ENCODE assay signal across 8 mouse cellular contexts in the genomic region with DNA sequence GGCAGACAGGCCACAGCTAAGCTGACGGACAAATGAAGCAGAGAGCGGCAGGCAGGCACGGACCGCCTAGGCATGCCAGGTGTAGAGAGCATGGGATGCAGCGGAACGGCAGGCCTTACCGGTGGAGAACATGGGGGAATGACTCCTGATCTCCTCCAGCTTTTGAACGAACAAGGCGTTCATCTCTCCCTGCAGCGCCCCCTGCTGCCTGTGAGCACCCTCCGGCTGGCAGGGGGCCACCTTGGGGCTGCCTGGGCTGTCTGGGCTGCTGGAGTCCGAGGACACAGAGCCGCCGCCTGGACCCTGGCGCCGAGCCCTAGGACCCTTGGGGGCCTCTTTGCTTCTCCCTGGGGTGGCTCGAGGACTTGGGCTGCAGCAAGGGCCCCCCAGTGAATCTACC. TPM values are rescaled to one million over a fixed set of nuclear protein-coding genes. Genes with fewer than 3 reads are reported as not detected.
DNase-seq lines count a peak whose midpoint lies in the region; ATAC-seq and TF ChIP-seq lines count a peak whose summit lies in the region.

No protein-coding gene starts in this region.

- DNase-seq in MEL (ENCODE audit: low read depth, low spot score), result peak; percentile 86
- DNase-seq in cerebellum, adult 9-10 months, result peak; percentile 82
- peak; percentile 60 to 65 for DNase-seq in frontal cortex, postnatal 10 days (ENCODE audit: low spot score in 2 of 2)
- DNase-seq in hindbrain, embryonic 10.5 days (ENCODE audit: low spot score), result peak; percentile 74
- peak; percentile 82 for DNase-seq in layer of hippocampus, adult 9-11 months
- DNase-seq in lung, postnatal 0 days (ENCODE audit: low spot score), result peak; percentile 81
- peak; percentile 72 for DNase-seq in right cerebral cortex, adult 18-20 months
- peak; percentile 74 for DNase-seq in urinary bladder, postnatal 25 days (ENCODE audit: low spot score)

- no peaks in the 10 kb centered on the region for H3K9me3 ChIP-seq in MEL (replicated peaks; ENCODE audit: insufficient read depth, low read length)
- no peaks in the 10 kb centered on the region for H3K9me3 ChIP-seq in hindbrain, embryonic 10.5 days
- no peaks in the 10 kb centered on the region for H3K9me3 ChIP-seq in lung, postnatal 0 days (ENCODE audit: low read length)

- ATAC-seq in lung, postnatal 0 days, result peak; percentile 40

- H3K27me3 ChIP-seq in MEL (ENCODE audit: control insufficient read depth in 1 of 2, insufficient read depth in 2 of 2, low read length in 2 of 2), result no peaks in the 10 kb centered on the region
- H3K27me3 ChIP-seq in hindbrain, embryonic 10.5 days (ENCODE audit: insufficient read depth, poor library complexity, severe bottlenecking), result peaks cover 45% of the 10 kb centered on the region
- H3K27me3 ChIP-seq in lung, postnatal 0 days (replicated peaks; ENCODE audit: insufficient read depth, low read length), result no peaks in the 10 kb centered on the region

- peak; percentile 33 for TF ChIP-seq RAD21 in MEL (IDR thresholded peaks at IDR 0.05; ENCODE audit: low read depth, low read length)

- H3K4me1 ChIP-seq in MEL (ENCODE audit: control insufficient read depth in 1 of 2, insufficient read depth in 2 of 2, low read length in 2 of 2), result peaks cover 0 to 4% of the 10 kb centered on the region in 2 experiments; a peak in 1 of 4 replicates
- H3K4me1 ChIP-seq in hindbrain, embryonic 10.5 days (replicated peaks), result peaks cover 56% of the 10 kb centered on the region
- H3K4me1 ChIP-seq in lung, postnatal 0 days (ENCODE audit: insufficient read depth, low read depth, low read length), result no peaks in the 10 kb centered on the region

- TF ChIP-seq CTCF in MEL (IDR thresholded peaks at IDR 0.05 in 2 of 3, conservative IDR thresholded peaks at IDR 0.05 in 1 of 3; ENCODE audit: control insufficient read depth in 1 of 3, insufficient read depth in 1 of 3, low read depth in 2 of 3, low read length in 3 of 3, poor library complexity in 1 of 3, severe bottlenecking in 1 of 3), result peak; percentile 78 to 92 (median 90)
- TF ChIP-seq CTCF in lung, postnatal 0 days (IDR thresholded peaks at IDR 0.05), result peak; percentile 81

- H3K9ac ChIP-seq in MEL (ENCODE audit: control insufficient read depth, low read depth, low read length, poor library complexity, severe bottlenecking), result peak overlapping the region; percentile 78
- H3K9ac ChIP-seq in lung, postnatal 0 days (replicated peaks; ENCODE audit: low read depth), result no peak overlapping the region

- H3K27ac ChIP-seq in MEL (ENCODE audit: control insufficient read depth, low read depth, low read length), result peak overlapping the region; percentile 28; the same call in 1 of the 2 replicates
- H3K27ac ChIP-seq in hindbrain, embryonic 10.5 days, result peak overlapping the region; percentile 85
- H3K27ac ChIP-seq in lung, postnatal 0 days (ENCODE audit: low read length), result no peak overlapping the region

- 26% methylated on average over 17 of the region's 17 CpGs for WGBS in hindbrain, embryonic 10.5 days
- WGBS in lung, postnatal 0 days, result 16% methylated on average over 13 of the region's 17 CpGs

- no peak for TF ChIP-seq EP300 in MEL (IDR thresholded peaks at IDR 0.05; ENCODE audit: low read depth in 1 of 2, low read length in 2 of 2)
- TF ChIP-seq EP300 in lung, postnatal 0 days (IDR thresholded peaks at IDR 0.05), result no peak

- no peak overlapping the region for H3K4me2 ChIP-seq in lung, postnatal 0 days (replicated peaks; ENCODE audit: low read depth, low read length)

- H3K79me2 ChIP-seq in MEL (ENCODE audit: control insufficient read depth, insufficient read depth, low read length, poor library complexity), result no peaks in the 10 kb centered on the region; the same call in 1 of the 2 replicates

- TF ChIP-seq POLR2A in MEL (IDR thresholded peaks at IDR 0.05; ENCODE audit: control insufficient read depth in 1 of 2, insufficient read depth in 1 of 2, low read depth in 1 of 2, low read length in 2 of 2, poor library complexity in 1 of 2), result peak; percentile 41 to 45; a peak in 2 of 4 replicates

- H3K36me3 ChIP-seq in MEL (ENCODE audit: control insufficient read depth in 1 of 2, insufficient read depth in 2 of 2, low read length in 2 of 2), result no peaks in the 10 kb centered on the region; a peak in 2 of 4 replicates
- peaks cover 13% of the 10 kb centered on the region for H3K36me3 ChIP-seq in hindbrain, embryonic 10.5 days
- no peaks in the 10 kb centered on the region for H3K36me3 ChIP-seq in lung, postnatal 0 days (ENCODE audit: insufficient read depth, low read length)

- peak overlapping the region; percentile 62 to 80 for H3K4me3 ChIP-seq in MEL (ENCODE audit: control insufficient read depth in 1 of 2, insufficient read depth in 1 of 2, low read depth in 2 of 2, low read length in 2 of 2)
- peak overlapping the region; percentile 30 for H3K4me3 ChIP-seq in hindbrain, embryonic 10.5 days
- H3K4me3 ChIP-seq in lung, postnatal 0 days (ENCODE audit: low read depth, low read length), result no peak overlapping the region

TF ChIP-seq in MEL, 35 proteins besides CTCF, POLR2A, EP300 and RAD21 (continues in another document):
- TF ChIP-seq ELF1 (IDR thresholded peaks at IDR 0.05; ENCODE audit: low read depth, low read length), result no peak
- TF ChIP-seq MYB (IDR thresholded peaks at IDR 0.05; ENCODE audit: low read depth, low read length), result no peak
- TF ChIP-seq CHD2 (IDR thresholded peaks at IDR 0.05; ENCODE audit: low read length), result no peak
- peak; percentile 32; the same call in 1 of the 2 replicates for TF ChIP-seq NELFE (IDR thresholded peaks at IDR 0.05; ENCODE audit: low read depth, low read length)
- TF ChIP-seq USF2 (IDR thresholded peaks at IDR 0.05; ENCODE audit: borderline replicate concordance in 1 of 2, insufficient read depth in 1 of 2, low read depth in 1 of 2, low read length in 2 of 2), result no peak
- TF ChIP-seq ETS1 (IDR thresholded peaks at IDR 0.05; ENCODE audit: low read depth, low read length), result no peak
- TF ChIP-seq NRF1 (IDR thresholded peaks at IDR 0.05; ENCODE audit: insufficient read depth, low read depth, low read length, poor library complexity, severe bottlenecking), result no peak
- peak; percentile 47; the same call in 1 of the 2 replicates for TF ChIP-seq TCF12 (IDR thresholded peaks at IDR 0.05; ENCODE audit: low read depth, low read length)
- 0 out of 2 replicates have a peak, but pooled peaks have one; percentile 33 for TF ChIP-seq ZMIZ1 (IDR thresholded peaks at IDR 0.05; ENCODE audit: low read depth, low read length)
- TF ChIP-seq HCFC1 (IDR thresholded peaks at IDR 0.05; ENCODE audit: low read depth, low read length), result peak; percentile 50; the same call in 1 of the 2 replicates
- TF ChIP-seq TBP (IDR thresholded peaks at IDR 0.05; ENCODE audit: low read depth, low read length), result no peak
- TF ChIP-seq JUND (IDR thresholded peaks at IDR 0.05; ENCODE audit: low read depth, low read length), result no peak
- TF ChIP-seq ZNF384 (IDR thresholded peaks at IDR 0.05; ENCODE audit: low read depth, low read length), result no peak
- no peak for TF ChIP-seq BHLHE40 (IDR thresholded peaks at IDR 0.05; ENCODE audit: borderline replicate concordance, low read depth, low read length)
- TF ChIP-seq TAL1 (IDR thresholded peaks at IDR 0.05; ENCODE audit: low read length), result no peak
- no peak for TF ChIP-seq SIN3A (IDR thresholded peaks at IDR 0.05; ENCODE audit: low read length)
- TF ChIP-seq MAX (IDR thresholded peaks at IDR 0.05; ENCODE audit: low read length), result no peak
- peak; percentile 53; the same call in 1 of the 2 replicates for TF ChIP-seq MXI1 (IDR thresholded peaks at IDR 0.05; ENCODE audit: low read depth, low read length)
- no peak for TF ChIP-seq KAT2A (conservative IDR thresholded peaks at IDR 0.05; ENCODE audit: low read depth, low read length)
- TF ChIP-seq USF1 (IDR thresholded peaks at IDR 0.05; ENCODE audit: low read depth, low read length), result no peak
- no peak for TF ChIP-seq GATA1 (IDR thresholded peaks at IDR 0.05; ENCODE audit: low read depth, low read length)
- no peak for TF ChIP-seq ZKSCAN1 (IDR thresholded peaks at IDR 0.05; ENCODE audit: low read depth, low read length)
- TF ChIP-seq POLR2AphosphoS2 (IDR thresholded peaks at IDR 0.05; ENCODE audit: low read length), result no peak; the same call in 1 of the 2 replicates
- TF ChIP-seq MAFK (IDR thresholded peaks at IDR 0.05; ENCODE audit: borderline replicate concordance, low read depth, low read length), result no peak
- TF ChIP-seq POLR2AphosphoS5 (IDR thresholded peaks at IDR 0.05; ENCODE audit: borderline replicate concordance, low read depth, low read length), result peak; percentile 27; the same call in 1 of the 2 replicates
- TF ChIP-seq CHD1 (IDR thresholded peaks at IDR 0.05; ENCODE audit: low read depth, low read length), result no peak
- TF ChIP-seq RCOR1 (IDR thresholded peaks at IDR 0.05; ENCODE audit: low read depth, low read length), result no peak
- TF ChIP-seq E2F4 (IDR thresholded peaks at IDR 0.05; ENCODE audit: borderline replicate concordance, low read depth, low read length), result no peak
- TF ChIP-seq GABPA (IDR thresholded peaks at IDR 0.05; ENCODE audit: low read depth, low read length), result no peak
- no peak for TF ChIP-seq UBTF (IDR thresholded peaks at IDR 0.05; ENCODE audit: borderline replicate concordance, insufficient read depth, low read depth, low read length)

RNA-seq across cellular contexts. Expression of a gene that starts 22.2 kb away (rescaled TPM):
- 31.2 and 38.4 TPM in 2 replicates for total RNA-seq in MEL (2012; rRNA removed)
- polyA plus RNA-seq in MEL (2012; ENCODE audit: insufficient read depth in 1 of 2, insufficient read length in 2 of 2, low read depth in 1 of 2, low replicate concordance in 2 of 2, missing spikeins in 1 of 2), result 10 to 100 TPM in 1 of 2 experiments, not detected in 1; 55.5 TPM
- polyA plus RNA-seq in hindbrain, embryonic 10.5 days (2016; fragmentation: Nextera tagmentation; extraction: Ambion mirVana), result 39.9 and 46.5 TPM in 2 replicates
- 20.5 and 23.0 TPM in 2 replicates for polyA plus RNA-seq in lung, postnatal 0 days (2015; fragmentation: Nextera tagmentation; extraction: Ambion mirVana)

RNA-seq across cellular contexts. Expression of a gene that starts 25.4 kb away (rescaled TPM):
- total RNA-seq in MEL (2012; rRNA removed), result not detected in 2 replicates
- polyA plus RNA-seq in MEL (2012; ENCODE audit: insufficient read depth in 1 of 2, insufficient read length in 2 of 2, low read depth in 1 of 2, low replicate concordance in 2 of 2, missing spikeins in 1 of 2), result not detected
- polyA plus RNA-seq in hindbrain, embryonic 10.5 days (2016; fragmentation: Nextera tagmentation; extraction: Ambion mirVana), result 534 and 601 TPM in 2 replicates
- polyA plus RNA-seq in lung, postnatal 0 days (2015; fragmentation: Nextera tagmentation; extraction: Ambion mirVana), result 0.10 TPM in 1 of 2 replicates, not detected in the other

RNA-seq across cellular contexts. Expression of a gene that starts 57.7 kb away (rescaled TPM):
- total RNA-seq in MEL (2012; rRNA removed), result 8.6 and 13.4 TPM in 2 replicates
- polyA plus RNA-seq in MEL (2012; ENCODE audit: insufficient read depth in 1 of 2, insufficient read length in 2 of 2, low read depth in 1 of 2, low replicate concordance in 2 of 2, missing spikeins in 1 of 2), result 1 to 10 TPM in 1 of 2 experiments, not detected in 1; 8.2 TPM
- 0.43 and 0.87 TPM in 2 replicates for polyA plus RNA-seq in hindbrain, embryonic 10.5 days (2016; fragmentation: Nextera tagmentation; extraction: Ambion mirVana)
- 1.5 and 2.1 TPM in 2 replicates for polyA plus RNA-seq in lung, postnatal 0 days (2015; fragmentation: Nextera tagmentation; extraction: Ambion mirVana)

Comparison
In these comparisons a context has a peak if more than half of its experiments do, and no peak if none do; other contexts are left out.
1. RNA of a gene that starts 25.4 kb away (polyA plus RNA-seq): 534 to 601 TPM in hindbrain, embryonic 10.5 days; 0.10 TPM in lung, postnatal 0 days and not detected in MEL; every median in the first group is over 100 times any median in the second.
2. Peak in every context shown above with its lines, with median percentiles within 50 percentile points of each other: DNase-seq.